Mouse (Mus musculus) left cerebral cortex, postnatal 25 days (tissue): ENCODE data around the gene Cd300ld4. TPM values are rescaled to one million over a fixed set of nuclear protein-coding genes. Genes with fewer than 3 reads are reported as not detected.
"Not testable (repeated sequence)": the region's sequence is repeated elsewhere in the genome, so short reads cannot be mapped to it uniquely, and the experiment has no call there.

Experiments
- DNase-seq, 2 experiments: peaks; one replicate each; pipeline ENCODE4 v3.0.0; 2022; ENCODE audit warnings: low spot score in 2 of 2, mixed read lengths in 1 of 2
- intact Hi-C: fragments of 180-260 bp; cut with DNase I; formaldehyde crosslinking; loops from one replicate; pipeline ENCODE4 v1.15.1; 2025
- total RNA-seq, 2 experiments: library from RNA; stranded (reverse); gene quantifications; 2 replicates each; pipeline ENCODE4 v1.2.3; 2021

Cd300ld4 gene
- under 1 TPM in 1 of 2 experiments, not detected in 1; 0.55 TPM for total RNA-seq

DNA sequence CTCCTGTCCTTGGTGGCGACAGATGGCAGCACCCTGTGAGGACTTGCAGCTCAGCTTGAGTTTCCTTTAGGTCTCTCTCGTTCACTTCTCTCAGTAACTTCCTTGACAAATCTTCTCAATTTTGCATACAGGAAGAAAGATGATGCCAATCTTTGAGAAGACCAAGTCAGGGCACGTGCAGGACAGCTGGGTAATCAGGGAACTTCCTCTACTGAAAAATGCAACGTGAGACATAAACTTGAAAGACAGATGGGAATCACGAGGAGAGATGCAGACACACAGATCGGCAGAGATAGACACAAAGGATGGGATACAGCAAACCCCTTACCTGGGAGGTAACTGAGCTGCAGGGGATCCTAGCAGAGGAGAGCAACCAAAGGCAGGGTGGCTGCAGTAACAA, at the start of gene Cd300ld4:
Gene Cd300ld4 (minus strand): TSS at position 101 of the 400 bp plus-strand sequence.
- DNase-seq, intact Hi-C loops: not testable (repeated sequence)

- DNase-seq: no peak
- intact Hi-C loops: no loop called here
Observed at GRCm38 (mm10) chr11:115075859-115076258, 49.0 kb upstream of the Cd300ld4 start.

DNA sequence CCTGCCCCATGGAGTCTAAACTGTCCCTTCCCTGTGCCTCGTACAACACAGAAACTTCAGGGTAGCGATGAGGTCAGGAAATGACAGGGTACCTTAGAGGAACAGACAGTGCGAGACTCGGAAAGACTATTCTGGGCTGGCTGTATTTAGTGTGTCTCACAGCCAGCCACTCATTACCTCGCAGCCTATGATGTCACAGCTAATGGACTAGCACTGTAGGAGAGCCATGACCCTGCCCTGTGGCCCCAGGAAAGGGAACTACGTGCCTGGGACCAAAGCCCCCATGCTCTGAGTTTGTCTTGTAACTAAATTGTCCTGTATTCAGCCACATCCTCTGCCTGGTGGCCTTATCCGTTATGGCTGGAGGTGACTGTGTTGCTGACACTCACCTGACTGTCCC, 48.6 kb upstream of the Cd300ld4 start:
- no peak for DNase-seq

DNA sequence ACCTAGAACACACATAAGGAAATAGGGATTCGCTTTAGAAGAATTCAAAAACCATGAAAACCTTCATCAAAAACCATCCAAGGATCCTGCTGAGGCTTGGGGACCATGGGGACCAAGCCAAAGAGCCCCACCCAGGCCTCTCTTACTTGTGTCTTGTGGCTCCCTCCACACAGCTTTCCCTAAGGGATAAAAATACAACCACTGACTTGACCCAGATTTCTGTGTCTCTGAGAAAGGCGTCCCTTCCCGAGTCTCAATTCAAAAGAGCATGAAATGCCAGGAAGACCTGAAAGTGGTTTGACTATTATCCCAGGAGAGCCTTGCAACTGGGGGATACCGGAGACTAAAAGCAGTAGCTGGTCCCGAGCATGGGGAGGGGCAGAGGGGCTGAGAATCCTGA, 46.2 kb upstream of the Cd300ld4 start:
- peak in 1 of 2 experiments; percentile 55 for DNase-seq
- intact Hi-C loops: no loop called here

More for the DNA sequence above, 48.6 kb upstream of the Cd300ld4 start:
- intact Hi-C loops: no loop called here

GRCm38 (mm10) chr11:115071631-115072294, 45.0 kb upstream of the Cd300ld4 start:
- intact Hi-C loops: no loop called here
- peak in 1 of 2 experiments; percentile 8 for DNase-seq

DNA sequence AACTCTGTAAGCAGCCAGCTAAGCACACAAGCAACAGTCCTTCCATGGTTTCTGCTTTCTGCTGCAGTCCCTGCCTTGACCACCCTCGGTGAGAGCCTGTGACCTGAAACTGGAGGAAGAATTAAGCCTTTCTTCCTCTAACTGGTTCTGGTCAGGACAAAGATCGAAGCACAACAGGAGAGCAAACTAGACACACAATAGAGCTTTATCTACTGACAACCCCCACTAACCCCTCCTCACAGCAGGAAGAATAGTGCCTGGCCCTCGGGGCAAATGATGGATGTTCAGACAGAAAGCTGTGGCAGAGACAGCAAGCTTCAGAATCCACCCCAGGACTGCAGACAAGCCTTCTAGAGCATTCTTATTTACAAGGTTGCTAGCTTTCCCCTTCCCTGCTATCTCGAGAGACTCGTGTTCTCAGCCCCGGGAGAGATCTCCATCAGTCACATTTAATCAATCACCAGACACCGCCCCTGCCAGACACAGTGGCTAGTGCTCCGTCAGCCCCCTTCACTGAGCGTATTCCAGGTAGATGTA, 44.3 kb upstream of the Cd300ld4 start:
- no peak for DNase-seq
- intact Hi-C loops: no loop called here

- intact Hi-C loops: no loop called here
- no peak for DNase-seq
Observed at GRCm38 (mm10) chr11:115066768-115067167, 40.0 kb upstream of the Cd300ld4 start.

- no peak for DNase-seq
- intact Hi-C loops: no loop called here
Observed at GRCm38 (mm10) chr11:115062077-115062476, 35.3 kb upstream of the Cd300ld4 start, which contains the start of gene Cd300e. Gene Cd300e, minus strand, starts transcription at chr11:115062177.

- no peak for DNase-seq
- intact Hi-C loops: loop anchor here (10.0 kb wide), 2 partner anchors 245 to 315 kb away; no protein-coding TSS in a partner anchor
Observed at GRCm38 (mm10) chr11:115059797-115060196, 33.0 kb upstream of the Cd300ld4 start.

GRCm38 (mm10) chr11:115058701-115059100, 31.9 kb upstream of the Cd300ld4 start:
- DNase-seq: no peak
- intact Hi-C loops: loop anchor here (10.0 kb wide), 2 partner anchors 244 to 314 kb away; no protein-coding TSS in a partner anchor

- DNase-seq: no peak
- intact Hi-C loops: loop anchor here (10.0 kb wide), 2 partner anchors 240 to 310 kb away; no protein-coding TSS in a partner anchor
Observed at GRCm38 (mm10) chr11:115054537-115054936, 27.7 kb upstream of the Cd300ld4 start.

GRCm38 (mm10) chr11:115052991-115053390, 26.2 kb upstream of the Cd300ld4 start:
- DNase-seq: no peak
- intact Hi-C loops: loop anchor here (10.0 kb wide), 2 partner anchors 238 to 308 kb away; no protein-coding TSS in a partner anchor

DNA sequence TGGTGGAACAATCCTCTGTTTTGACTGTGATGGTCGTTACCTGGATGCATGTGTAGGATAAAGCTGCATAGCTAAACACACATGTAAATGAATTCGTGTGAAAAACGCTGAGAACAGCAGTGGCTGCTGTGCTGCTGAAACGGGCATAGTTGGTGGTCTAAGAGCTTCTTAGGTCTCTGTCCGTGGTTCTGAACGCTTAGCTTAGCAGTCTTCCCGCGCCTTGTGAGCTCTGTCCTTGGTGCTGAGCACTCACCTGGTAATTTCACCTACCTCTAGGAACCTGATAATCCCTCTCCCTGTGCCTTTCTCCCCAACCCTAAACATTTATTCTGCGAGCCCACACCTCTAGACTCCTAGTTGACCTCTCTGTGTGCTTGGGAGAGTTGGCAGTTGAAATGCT, 25.4 kb upstream of the Cd300ld4 start:
- intact Hi-C loops: loop anchor here (10.0 kb wide), 2 partner anchors 237 to 307 kb away; no protein-coding TSS in a partner anchor
- no peak for DNase-seq

DNA sequence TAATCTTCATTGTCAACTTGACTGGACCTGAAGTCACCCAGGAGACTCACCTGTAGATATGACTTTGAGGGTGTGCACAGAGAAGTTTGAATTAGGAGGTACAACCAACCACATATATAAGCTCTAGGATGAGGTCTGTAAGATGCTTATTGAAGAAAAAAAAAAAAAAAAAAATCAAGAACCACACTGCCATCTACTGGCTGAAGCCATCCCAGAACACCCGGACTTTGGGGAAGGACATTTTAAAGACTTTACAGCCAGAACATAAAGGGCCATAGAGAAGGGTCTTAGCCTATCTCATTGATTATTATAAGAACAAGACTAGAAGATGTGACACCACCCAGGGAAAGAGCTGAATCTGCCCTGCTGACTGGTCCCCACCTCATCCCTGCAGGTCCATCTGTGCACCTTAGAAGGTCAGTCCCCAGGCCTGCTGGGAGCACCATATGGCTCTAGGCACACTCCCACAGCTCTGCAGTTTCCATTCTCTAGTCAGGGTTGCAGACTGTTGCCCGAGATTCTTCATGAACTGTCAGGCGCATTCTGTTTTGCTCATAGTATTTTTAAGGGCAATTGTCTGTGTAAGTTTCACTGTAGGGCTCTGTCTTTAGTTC, 22.6 kb upstream of the Cd300ld4 start:
- DNase-seq: peak in 1 of 2 experiments; percentile 39
- intact Hi-C loops: loop anchor here (10.0 kb wide), 1 partner anchor 175 kb away; no protein-coding TSS in a partner anchor

DNA sequence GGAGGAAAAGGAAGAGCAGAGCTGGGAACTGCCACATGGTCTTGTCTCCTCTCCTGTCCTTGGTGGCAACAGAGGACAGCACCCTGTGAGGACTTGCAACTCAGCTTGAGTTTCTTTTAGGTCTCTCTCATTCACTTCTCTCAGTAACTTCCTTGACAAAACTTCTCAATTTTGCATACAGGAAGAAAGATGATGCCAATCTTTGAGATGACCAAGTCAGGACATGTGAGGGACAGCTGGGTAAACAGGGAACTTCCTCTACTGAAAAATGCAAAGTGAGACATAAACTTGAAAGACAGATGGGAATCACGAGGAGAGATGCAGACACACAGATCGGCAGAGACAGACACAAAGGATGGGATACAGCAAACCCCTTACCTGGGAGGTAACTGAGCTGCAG, 21.4 kb upstream of the Cd300ld4 start, which contains the start of gene Cd300ld3:
Gene Cd300ld3 (minus strand): TSS at position 151 of the 400 bp plus-strand sequence.
- no peak for DNase-seq
- intact Hi-C loops: loop anchor here (10.0 kb wide), 1 partner anchor 173 kb away; no protein-coding TSS in a partner anchor

DNA sequence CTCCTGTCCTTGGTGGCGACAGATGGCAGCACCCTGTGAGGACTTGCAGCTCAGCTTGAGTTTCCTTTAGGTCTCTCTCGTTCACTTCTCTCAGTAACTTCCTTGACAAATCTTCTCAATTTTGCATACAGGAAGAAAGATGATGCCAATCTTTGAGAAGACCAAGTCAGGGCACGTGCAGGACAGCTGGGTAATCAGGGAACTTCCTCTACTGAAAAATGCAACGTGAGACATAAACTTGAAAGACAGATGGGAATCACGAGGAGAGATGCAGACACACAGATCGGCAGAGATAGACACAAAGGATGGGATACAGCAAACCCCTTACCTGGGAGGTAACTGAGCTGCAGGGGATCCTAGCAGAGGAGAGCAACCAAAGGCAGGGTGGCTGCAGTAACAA, 10.9 kb upstream of the Cd300ld4 start, which contains the start of gene Cd300ld5:
Gene Cd300ld5 (minus strand): TSS at position 101 of the 400 bp plus-strand sequence.
- intact Hi-C loops, DNase-seq: not testable (repeated sequence)

DNA sequence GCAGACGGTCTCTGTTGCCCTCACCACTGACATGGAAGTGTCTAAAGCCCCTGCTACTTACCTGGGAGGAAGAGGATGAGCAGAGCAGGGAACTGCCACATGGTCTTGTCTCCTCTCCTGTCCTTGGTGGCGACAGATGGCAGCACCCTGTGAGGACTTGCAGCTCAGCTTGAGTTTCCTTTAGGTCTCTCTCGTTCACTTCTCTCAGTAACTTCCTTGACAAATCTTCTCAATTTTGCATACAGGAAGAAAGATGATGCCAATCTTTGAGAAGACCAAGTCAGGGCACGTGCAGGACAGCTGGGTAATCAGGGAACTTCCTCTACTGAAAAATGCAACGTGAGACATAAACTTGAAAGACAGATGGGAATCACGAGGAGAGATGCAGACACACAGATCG, 10.7 kb downstream of the Cd300ld4 start, which contains the start of gene Cd300ld2:
Gene Cd300ld2 (minus strand): TSS at position 101 of the 400 bp plus-strand sequence.
- intact Hi-C loops: not testable (repeated sequence)

DNA sequence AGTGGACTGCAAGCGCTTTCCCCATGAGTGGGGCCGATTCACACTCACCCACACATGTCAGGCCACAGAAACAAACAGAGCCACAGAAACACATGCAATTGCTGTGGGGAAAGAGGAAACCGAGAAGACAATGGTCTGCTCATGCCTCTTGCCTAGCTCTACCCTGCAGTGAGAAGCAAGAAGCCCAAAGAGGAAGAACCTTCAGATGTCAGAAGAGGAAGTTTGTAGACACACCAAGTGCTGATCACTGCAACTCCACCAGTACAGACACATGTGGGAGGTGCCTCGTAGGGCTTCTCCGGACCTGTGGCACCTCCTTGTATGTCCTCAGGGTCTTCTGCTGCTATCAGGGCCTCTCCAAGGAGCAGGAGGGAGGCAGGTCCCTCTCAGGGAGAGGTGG, 22.7 kb downstream of the Cd300ld4 start:
- peak; percentile 4 to 9 for DNase-seq
- intact Hi-C loops: no loop called here

More for the DNA sequence above, 10.7 kb downstream of the Cd300ld4 start, which contains the start of gene Cd300ld2:
- DNase-seq: not testable (repeated sequence)

DNA sequence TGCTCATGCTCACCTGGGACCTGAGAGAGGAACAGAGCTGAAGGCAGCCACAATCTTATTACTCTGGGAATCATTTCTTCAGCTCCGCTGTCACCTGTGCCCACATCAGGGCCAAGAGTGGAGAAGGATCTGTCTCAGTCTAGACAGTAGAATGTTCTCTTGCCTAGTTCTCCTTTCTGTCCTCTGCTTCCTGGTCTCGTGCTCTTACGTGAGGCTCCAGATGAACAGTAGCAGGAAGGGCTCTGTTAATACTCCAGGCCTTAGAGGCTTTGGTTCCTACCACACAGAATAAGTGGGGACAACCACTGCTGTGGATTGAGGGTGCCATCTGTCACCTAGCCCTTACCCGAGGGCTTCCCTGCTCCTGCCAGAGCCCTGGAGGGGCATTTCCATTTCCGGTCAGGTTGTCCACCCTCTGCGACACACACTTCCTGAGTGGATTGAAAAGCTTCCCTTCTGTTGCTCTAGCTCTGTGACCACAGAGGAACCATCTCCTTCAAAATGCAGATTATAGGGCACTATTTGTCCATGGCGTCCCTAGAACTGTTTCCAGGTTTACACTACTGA, 25.3 kb downstream of the Cd300ld4 start, which contains the start of gene Cd300c2:
Gene Cd300c2 (minus strand): TSS at position 407 of the 567 bp plus-strand sequence.
- DNase-seq: peak in 1 of 2 experiments; percentile 2
- intact Hi-C loops: loop anchor here (2.0 kb wide), 1 partner anchor 41 kb away; no protein-coding TSS in a partner anchor
